Mouse (Mus musculus) spleen, adult 2 months (tissue): Measurements from ENCODE around the gene Tmprss13.

Experiments used
- CTCF ChIP-seq: fragments of 200-500 bp; IDR thresholded peaks from 2 replicates; pipeline ENCODE4 v1.5.1; 2011; ENCODE audit warnings: mild to moderate bottlenecking, inconsistent platforms; ENCODE audit not compliant: insufficient read depth, insufficient read length, insufficient replicate concordance; ENCODE audit errors: extremely low read depth
- POLR2A ChIP-seq: fragments of 200-500 bp; IDR thresholded peaks from 2 replicates; pipeline ENCODE4 v1.6.1; 2011; ENCODE audit warnings: low read depth, low read length, inconsistent platforms

DNA sequence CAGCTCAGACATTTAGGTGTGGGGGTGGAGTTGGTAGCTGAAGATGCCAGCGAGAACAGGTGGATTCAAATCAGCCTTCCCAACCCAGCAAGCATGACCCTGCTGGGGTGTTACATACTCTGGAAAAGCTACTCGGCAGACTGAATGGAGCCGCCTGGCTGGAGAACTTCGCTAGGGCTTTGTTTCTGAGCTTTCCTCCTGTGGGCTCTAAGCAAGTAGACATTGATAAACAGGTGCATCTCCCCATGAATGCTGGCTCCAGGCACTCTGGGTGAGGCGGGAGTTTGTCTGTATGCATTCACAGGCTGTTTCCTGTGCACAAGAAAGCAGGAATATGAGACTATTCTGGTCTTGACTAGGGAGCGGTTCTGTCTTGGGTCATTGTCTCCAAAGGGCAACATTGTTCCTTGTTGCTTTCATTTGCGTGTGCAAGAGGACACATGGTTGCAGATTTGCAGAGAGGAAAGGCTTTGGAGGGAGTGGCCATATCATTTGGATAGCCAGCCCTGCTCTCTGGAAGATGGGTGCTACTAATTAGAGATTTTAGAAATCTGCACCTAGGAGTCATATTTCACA, 44.8 kb downstream of the Tmprss13 start:
- TF ChIP-seq POLR2A (no peak), CTCF (no peak)
